Mouse (Mus musculus) adipocyte (in vitro differentiated cells): ENCODE measurements around the gene Hoxd9.

Experiments used
- DNase-seq: peaks from one replicate; pipeline ENCODE4 v3.0.0-alpha.2; 2016; ENCODE audit warnings: low spot score

Hoxd9 gene

DNA sequence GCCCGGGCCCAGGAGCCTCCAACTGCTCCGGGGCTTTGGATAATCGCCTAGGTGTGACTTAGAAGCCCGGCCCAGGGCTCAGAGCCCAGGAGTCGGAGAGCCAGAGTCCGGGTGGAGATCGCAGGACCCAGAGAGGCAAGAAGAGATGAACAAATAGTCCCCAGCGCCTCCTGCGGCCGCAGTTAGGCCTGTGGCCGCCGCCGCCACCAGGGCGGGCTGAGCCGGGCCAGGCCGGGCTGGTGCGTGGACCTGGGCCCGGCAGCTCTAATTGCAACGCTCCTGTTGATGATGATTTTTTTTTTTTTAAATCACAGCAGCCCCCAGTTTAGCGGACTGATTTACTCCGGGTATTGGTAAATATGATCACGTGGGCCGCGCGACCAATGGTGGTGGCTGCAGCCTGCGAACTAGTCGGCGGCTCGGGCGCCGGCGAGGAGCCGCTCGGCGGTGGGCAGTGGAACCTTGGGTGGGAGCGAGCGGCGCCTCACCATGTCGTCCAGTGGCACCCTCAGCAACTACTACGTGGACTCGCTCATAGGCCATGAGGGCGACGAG lies at the start of gene Hoxd9:
Gene Hoxd9 (plus strand): TSS at position 161 of the 555 bp plus-strand sequence.
- peak; percentile 64 for DNase-seq

DNA sequence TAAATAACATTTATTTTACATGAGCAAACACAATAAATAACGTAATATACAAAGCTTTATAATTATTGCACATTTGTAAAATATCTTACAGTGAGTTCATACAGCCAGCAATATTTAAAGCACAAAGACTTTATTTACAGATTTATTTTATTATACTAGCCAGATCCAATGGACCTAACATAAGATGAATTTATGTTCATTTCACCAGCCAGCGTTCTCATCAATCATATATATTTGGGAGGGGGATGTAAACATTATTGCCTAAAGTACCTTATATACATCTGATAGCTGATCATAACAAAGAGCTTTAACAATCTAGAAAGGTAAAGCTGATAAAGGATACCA lies 44.6 kb upstream of the Hoxd9 start:
- no peak for DNase-seq

GRCm38 (mm10) chr2:74653781-74654535 lies 43.6 kb upstream of the Hoxd9 start:
- DNase-seq: no peak

- DNase-seq: no peak
Observed at GRCm38 (mm10) chr2:74654743-74655419, 42.6 kb upstream of the Hoxd9 start.

GRCm38 (mm10) chr2:74655420-74655781 lies 42.1 kb upstream of the Hoxd9 start:
- no peak for DNase-seq

DNA sequence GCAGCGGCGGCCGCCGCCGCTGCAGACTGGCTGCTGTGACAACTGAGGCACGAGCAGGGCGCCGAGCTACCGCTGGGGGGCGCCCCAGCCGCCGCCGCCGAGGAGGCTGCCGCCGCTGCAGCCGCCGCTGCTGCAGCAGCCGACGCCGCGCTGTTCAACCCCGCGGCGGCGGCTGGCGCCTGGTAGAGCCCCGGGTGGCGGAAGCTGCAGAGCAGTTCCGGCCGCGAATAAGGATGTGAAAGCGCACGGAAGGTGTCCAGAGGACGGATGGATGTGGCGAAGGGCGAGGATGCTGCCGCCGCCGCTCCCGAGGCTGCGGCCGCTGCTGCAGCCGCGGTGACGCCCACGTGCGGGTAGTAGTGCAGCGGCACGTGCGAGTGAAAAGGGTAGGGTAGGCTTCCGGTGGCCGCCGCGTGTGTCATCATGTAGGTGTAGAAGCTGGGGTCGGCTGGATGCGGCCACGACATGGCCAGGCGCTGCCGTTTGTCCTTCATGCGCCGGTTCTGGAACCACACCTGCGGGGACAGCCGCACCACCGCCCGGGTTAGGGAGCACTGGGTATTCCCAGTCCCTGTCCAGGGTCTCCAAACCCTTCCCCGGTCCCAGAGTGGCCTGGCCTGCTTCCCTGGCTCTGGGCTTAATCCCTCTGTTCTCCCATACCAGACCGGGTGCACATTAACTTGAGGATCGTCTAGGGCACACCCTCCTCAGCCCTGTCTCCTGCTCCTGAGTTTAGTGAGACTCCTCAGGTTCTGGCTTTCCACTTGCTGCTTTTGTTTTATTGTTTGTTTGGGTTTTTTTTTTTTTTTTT lies 41.5 kb upstream of the Hoxd9 start:
- DNase-seq: no peak

DNA sequence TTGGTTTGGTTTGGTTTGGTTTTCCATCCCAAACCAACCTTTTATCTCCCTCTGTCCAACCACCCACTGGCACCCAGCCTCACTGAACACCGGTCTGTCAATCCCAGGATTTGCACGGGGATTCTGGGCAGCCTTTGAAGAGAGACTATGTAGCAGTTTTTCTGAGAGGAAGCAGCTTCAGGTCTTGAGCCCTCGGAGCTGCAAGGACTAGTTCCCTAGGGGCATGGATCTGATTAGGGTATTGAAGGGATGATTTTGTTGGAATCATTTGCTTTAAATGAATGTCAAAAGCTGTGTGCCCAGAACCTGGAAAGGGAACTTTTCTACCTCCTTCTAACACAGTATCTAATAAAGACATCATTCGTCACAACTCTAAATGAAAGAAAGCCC lies 40.9 kb upstream of the Hoxd9 start:
- no peak for DNase-seq

- no peak for DNase-seq
Observed at GRCm38 (mm10) chr2:74657251-74658023, 40.1 kb upstream of the Hoxd9 start.

DNA sequence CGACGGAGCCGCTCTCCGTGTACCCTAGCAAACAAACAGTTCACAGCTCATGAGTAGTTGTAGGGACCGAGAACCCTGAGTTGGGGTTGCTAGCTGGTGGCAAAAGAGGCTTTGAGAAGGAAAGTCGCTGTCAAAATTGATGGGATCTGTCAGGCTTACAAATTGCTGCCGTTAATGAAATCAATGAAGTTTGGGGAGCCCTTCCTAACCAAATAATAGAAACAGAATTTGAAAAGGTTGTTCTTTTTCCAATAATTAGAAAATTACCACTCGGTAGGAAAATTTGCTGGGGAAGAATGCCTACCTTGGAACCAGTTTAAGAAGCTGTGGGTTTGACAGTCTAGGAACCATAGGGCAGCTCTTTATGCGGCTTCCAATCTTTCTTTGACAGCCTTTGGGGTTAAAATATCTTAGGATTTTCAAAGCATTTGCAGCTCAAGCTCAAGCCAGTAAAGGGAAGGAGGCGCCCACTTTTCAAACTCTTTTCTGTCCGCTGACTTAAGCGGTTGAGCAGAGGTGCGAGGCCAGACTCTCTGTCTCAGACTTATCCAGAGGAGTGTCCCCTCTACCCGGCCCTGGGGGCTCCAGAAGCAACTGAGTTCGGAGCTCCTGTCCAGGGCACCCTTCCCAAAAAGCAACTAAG lies 39.4 kb upstream of the Hoxd9 start:
- no peak for DNase-seq

GRCm38 (mm10) chr2:74658667-74659371 lies 38.7 kb upstream of the Hoxd9 start:
- no peak for DNase-seq

DNA sequence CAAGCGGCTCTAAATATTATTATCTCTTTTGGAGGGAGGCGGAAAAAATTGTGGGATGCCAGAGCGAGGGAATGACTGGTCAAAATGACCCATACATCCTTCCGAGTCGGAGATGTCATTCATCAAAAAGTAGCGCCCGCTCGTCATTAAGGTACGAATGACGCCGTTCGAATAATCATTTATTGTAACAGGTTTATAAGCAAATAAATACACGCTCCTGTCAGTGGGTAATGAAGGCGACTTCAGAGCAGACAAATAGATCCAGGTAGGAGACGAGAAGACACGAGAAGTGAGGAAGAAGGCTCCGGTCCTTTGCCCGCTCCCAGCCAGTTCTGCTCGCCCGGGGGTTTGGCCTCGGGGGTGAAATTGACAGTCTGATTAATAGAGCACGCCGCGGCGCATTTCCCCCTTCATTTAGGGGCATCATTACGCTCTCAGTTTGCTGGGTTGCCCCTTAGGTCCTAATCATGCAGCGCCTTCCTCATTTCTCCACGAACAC lies 38.0 kb upstream of the Hoxd9 start, which contains the start of gene Evx2:
Gene Evx2 (minus strand): TSS at position 51 of the 499 bp plus-strand sequence.
- DNase-seq: no peak

GRCm38 (mm10) chr2:74660421-74661375 lies 36.8 kb upstream of the Hoxd9 start:
- no peak for DNase-seq

- peak; percentile 26 for DNase-seq
Observed at GRCm38 (mm10) chr2:74661685-74662084, 35.8 kb upstream of the Hoxd9 start.

- peak; percentile 65 for DNase-seq
Observed at GRCm38 (mm10) chr2:74663291-74663925, 34.1 kb upstream of the Hoxd9 start.

GRCm38 (mm10) chr2:74666411-74666810 lies 31.1 kb upstream of the Hoxd9 start:
- no peak for DNase-seq

- DNase-seq: no peak
Observed at GRCm38 (mm10) chr2:74667191-74667841, 30.2 kb upstream of the Hoxd9 start.

DNA sequence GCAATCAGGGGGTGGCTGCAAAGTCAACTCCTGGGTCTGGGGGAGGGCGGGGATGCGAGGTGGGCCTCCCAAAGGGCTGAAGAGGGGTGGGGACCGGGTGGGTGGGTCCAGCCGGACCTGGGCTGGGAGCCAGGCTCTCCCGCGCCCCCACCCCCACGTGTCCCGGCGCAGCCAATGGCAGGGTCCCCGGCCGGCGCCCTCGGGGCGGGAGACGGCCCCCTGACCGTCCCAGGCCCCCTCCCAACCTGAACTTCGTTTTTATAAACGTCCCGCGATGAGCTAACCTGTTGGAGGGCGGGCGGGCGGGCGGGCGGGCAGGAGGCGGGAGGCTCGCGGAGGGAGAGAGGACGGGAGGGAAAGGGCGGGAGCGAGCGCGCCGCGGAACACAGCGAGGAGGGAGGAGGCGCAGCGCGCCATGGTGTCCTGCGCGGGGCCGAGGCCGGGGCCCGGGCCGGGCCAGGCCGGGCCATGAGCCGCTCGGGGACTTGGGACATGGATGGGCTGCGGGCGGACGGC lies 29.6 kb upstream of the Hoxd9 start, which contains the start of gene Hoxd13:
Gene Hoxd13 (plus strand): TSS at position 469 of the 516 bp plus-strand sequence.
- no peak for DNase-seq
